Mouse (Mus musculus): ENCODE data around the gene Hyal1. TPM values are rescaled to one million over a fixed set of nuclear protein-coding genes. Genes with fewer than 3 reads are reported as not detected.

The Hyal1 gene
- total and polyA plus RNA-seq, 2 experiments: 33.2 to 43.4 TPM

GRCm38 (mm10) chr9:107547026-107547425 lies 29.7 kb upstream of the Hyal1 start, which contains the start of gene Zmynd10:
Zmynd10 (plus strand) TSS chr9:107547298.
- Histone ChIP-seq H3K4me1 (ENCODE audit: control insufficient read depth, insufficient read depth, low read length) (peaks cover 11% of the 10 kb centered on the region; the same call in 1 of the 2 replicates), H3K27ac (replicated peaks; ENCODE audit: insufficient read depth, low read depth, low read length) (no peak within 1 kb of the TSS), H3K4me3 (ENCODE audit: insufficient read depth, low read depth, low read length) (no peak within 1 kb of the TSS), H3K36me3 (ENCODE audit: control insufficient read depth, insufficient read depth, low read length) (no peaks in the 10 kb centered on the region), H3K27me3 (ENCODE audit: control insufficient read depth, insufficient read depth, low read length) (no peaks in the 10 kb centered on the region), H3K79me2 (ENCODE audit: control insufficient read depth, insufficient read depth, low read length) (no peaks in the 10 kb centered on the region), H3K9ac (ENCODE audit: low read depth, low read length) (no peak within 1 kb of the TSS)
- WGBS: 26% methylated on average over 20 of the region's 20 CpGs
- DNase-seq (ENCODE audit: extremely low read depth, low read depth, low spot score): peak; percentile 80
- TF ChIP-seq POLR2A (IDR thresholded peaks at IDR 0.05; ENCODE audit: extremely low read depth, insufficient read depth, low read length): no peak
- TF ChIP-seq CTCF (IDR thresholded peaks at IDR 0.05; ENCODE audit: low read depth, low read length): no peak

DNA sequence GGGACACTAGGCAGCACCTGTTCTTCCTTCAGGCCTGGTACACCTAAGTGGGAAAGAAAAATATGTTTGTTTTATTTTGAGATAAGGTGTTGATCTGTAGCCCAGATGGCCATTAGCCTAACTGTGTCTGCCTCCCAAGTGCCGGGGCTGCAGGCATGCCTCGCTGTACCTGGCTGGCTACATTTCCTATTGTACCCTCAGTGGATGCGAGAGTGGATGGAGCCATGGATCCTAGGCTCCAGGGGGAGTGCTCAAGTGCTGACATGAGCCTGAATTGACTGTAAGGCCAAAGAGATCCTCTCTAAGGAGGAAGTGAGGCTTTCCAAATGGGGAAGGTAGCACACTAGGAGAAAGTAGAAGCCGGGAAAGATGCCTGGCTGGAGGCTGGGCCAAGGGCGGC lies 28.8 kb upstream of the Hyal1 start:
- no peak for TF ChIP-seq POLR2A (IDR thresholded peaks at IDR 0.05; ENCODE audit: extremely low read depth, insufficient read depth, low read length)
- TF ChIP-seq CTCF (IDR thresholded peaks at IDR 0.05; ENCODE audit: low read depth, low read length): no peak
- no peak overlapping the region for H3K4me3 ChIP-seq (ENCODE audit: insufficient read depth, low read depth, low read length)
- peaks cover 8% of the 10 kb centered on the region; the same call in 1 of the 2 replicates for H3K4me1 ChIP-seq (ENCODE audit: control insufficient read depth, insufficient read depth, low read length)
- no peak overlapping the region for H3K9ac ChIP-seq (ENCODE audit: low read depth, low read length)
- H3K79me2 ChIP-seq (ENCODE audit: control insufficient read depth, insufficient read depth, low read length): no peaks in the 10 kb centered on the region
- no peak overlapping the region for H3K27ac ChIP-seq (replicated peaks; ENCODE audit: insufficient read depth, low read depth, low read length)
- H3K36me3 ChIP-seq (ENCODE audit: control insufficient read depth, insufficient read depth, low read length): no peaks in the 10 kb centered on the region
- no peaks in the 10 kb centered on the region for H3K27me3 ChIP-seq (ENCODE audit: control insufficient read depth, insufficient read depth, low read length)
- no peak for DNase-seq (ENCODE audit: extremely low read depth, low read depth, low spot score)
- 82% methylated on average over 5 of the region's 5 CpGs for WGBS

DNA sequence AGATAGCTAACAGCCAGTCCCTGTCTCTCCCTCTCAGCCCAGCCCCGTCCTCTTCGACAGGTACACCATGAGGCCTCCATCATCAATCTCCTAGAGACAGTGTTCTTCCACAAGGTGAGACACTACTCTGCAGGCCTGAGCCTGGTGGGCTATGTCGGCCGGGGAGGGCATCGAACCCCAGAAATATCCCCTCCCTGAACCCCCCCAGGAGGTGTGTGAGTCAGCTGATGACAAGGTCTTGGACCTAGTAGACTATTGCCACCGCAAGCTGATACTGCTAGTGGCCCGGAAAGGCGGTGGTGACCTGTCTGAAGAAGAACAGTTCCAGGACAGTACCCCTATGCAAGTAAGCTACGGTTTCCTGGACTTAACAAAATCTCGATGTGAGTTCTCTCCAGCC lies 27.9 kb upstream of the Hyal1 start:
- Histone ChIP-seq H3K27me3 (ENCODE audit: control insufficient read depth, insufficient read depth, low read length) (no peaks in the 10 kb centered on the region), H3K79me2 (ENCODE audit: control insufficient read depth, insufficient read depth, low read length) (no peaks in the 10 kb centered on the region), H3K4me3 (ENCODE audit: insufficient read depth, low read depth, low read length) (no peak overlapping the region), H3K36me3 (ENCODE audit: control insufficient read depth, insufficient read depth, low read length) (no peaks in the 10 kb centered on the region), H3K4me1 (ENCODE audit: control insufficient read depth, insufficient read depth, low read length) (peaks cover 11% of the 10 kb centered on the region; the same call in 1 of the 2 replicates), H3K27ac (replicated peaks; ENCODE audit: insufficient read depth, low read depth, low read length) (no peak overlapping the region), H3K9ac (ENCODE audit: low read depth, low read length) (no peak overlapping the region)
- WGBS: 91% methylated on average over 10 of the region's 10 CpGs
- DNase-seq (ENCODE audit: extremely low read depth, low read depth, low spot score): no peak
- TF ChIP-seq POLR2A (IDR thresholded peaks at IDR 0.05; ENCODE audit: extremely low read depth, insufficient read depth, low read length): no peak
- TF ChIP-seq CTCF (IDR thresholded peaks at IDR 0.05; ENCODE audit: low read depth, low read length): no peak

- 93% methylated on average over 20 of the region's 20 CpGs for WGBS
- DNase-seq (ENCODE audit: extremely low read depth, low read depth, low spot score): no peak
- Histone ChIP-seq H3K9ac (ENCODE audit: low read depth, low read length) (no peak overlapping the region), H3K4me3 (ENCODE audit: insufficient read depth, low read depth, low read length) (no peak overlapping the region), H3K79me2 (ENCODE audit: control insufficient read depth, insufficient read depth, low read length) (no peaks in the 10 kb centered on the region), H3K27me3 (ENCODE audit: control insufficient read depth, insufficient read depth, low read length) (no peaks in the 10 kb centered on the region), H3K4me1 (ENCODE audit: control insufficient read depth, insufficient read depth, low read length) (peaks cover 13% of the 10 kb centered on the region; the same call in 1 of the 2 replicates), H3K27ac (replicated peaks; ENCODE audit: insufficient read depth, low read depth, low read length) (no peak overlapping the region), H3K36me3 (ENCODE audit: control insufficient read depth, insufficient read depth, low read length) (no peaks in the 10 kb centered on the region)
- TF ChIP-seq POLR2A (IDR thresholded peaks at IDR 0.05; ENCODE audit: extremely low read depth, insufficient read depth, low read length) (no peak), CTCF (IDR thresholded peaks at IDR 0.05; ENCODE audit: low read depth, low read length) (no peak)
Observed at GRCm38 (mm10) chr9:107549297-107550074, 27.2 kb upstream of the Hyal1 start.

DNA sequence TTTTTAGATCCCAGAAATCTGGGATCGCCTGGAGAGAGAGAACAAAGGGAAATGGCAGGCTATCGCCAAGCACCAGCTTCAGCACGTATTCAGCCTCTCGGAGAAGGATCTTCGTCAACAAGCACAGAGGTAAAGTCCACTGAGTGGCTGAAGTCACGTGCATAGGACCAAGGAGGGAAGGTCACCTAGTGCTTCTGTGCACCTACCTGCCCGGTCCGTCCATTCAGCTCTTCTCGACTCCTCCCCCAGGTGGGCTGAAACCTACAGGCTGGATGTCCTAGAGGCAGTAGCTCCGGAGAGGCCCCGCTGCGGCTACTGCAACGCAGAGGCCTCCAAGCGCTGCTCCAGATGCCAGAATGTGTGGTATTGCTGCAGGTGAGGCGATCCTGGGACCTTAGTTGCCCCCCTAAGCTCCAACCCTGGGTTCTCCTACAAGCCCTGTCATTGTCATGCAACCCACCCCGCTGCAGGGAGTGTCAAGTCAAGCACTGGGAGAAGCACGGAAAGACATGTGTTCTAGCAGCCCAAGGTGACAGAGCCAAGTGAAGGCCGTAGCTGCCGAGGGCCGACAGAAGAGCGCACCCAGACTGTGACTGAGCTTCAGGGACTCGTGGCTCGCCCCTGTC lies 26.1 kb upstream of the Hyal1 start:
- Histone ChIP-seq H3K4me3 (ENCODE audit: insufficient read depth, low read depth, low read length) (no peak overlapping the region), H3K27ac (replicated peaks; ENCODE audit: insufficient read depth, low read depth, low read length) (no peak overlapping the region), H3K9ac (ENCODE audit: low read depth, low read length) (no peak overlapping the region), H3K27me3 (ENCODE audit: control insufficient read depth, insufficient read depth, low read length) (no peaks in the 10 kb centered on the region), H3K4me1 (ENCODE audit: control insufficient read depth, insufficient read depth, low read length) (peaks cover 15% of the 10 kb centered on the region; the same call in 1 of the 2 replicates), H3K79me2 (ENCODE audit: control insufficient read depth, insufficient read depth, low read length) (no peaks in the 10 kb centered on the region), H3K36me3 (ENCODE audit: control insufficient read depth, insufficient read depth, low read length) (no peaks in the 10 kb centered on the region)
- 39% methylated on average over 23 of the region's 23 CpGs for WGBS
- TF ChIP-seq CTCF (IDR thresholded peaks at IDR 0.05; ENCODE audit: low read depth, low read length) (no peak), POLR2A (IDR thresholded peaks at IDR 0.05; ENCODE audit: extremely low read depth, insufficient read depth, low read length) (no peak)
- DNase-seq (ENCODE audit: extremely low read depth, low read depth, low spot score): peak; percentile 66

All from liver, adult 2 months (tissue).